Mouse (Mus musculus) CD4-positive, CD25-positive, alpha-beta regulatory T cell, adult 9 weeks (primary cell): ENCODE results near the gene 1700080E11Rik. TPM values are rescaled to one million over a fixed set of nuclear protein-coding genes. Genes with fewer than 3 reads are reported as not detected.

Experiments used
- polyA plus RNA-seq: library from polyadenylated mRNA; unstranded; fragments of 100-300 nt; shearing (Covaris generic); gene quantifications from one replicate; pipeline ENCODE4 v1.2.1, GENCODE M21; 2017

Gene 1700080E11Rik
- polyA plus RNA-seq = not detected

GRCm38 (mm10) chr9:105144992-105145391, at the start of gene 1700080E11Rik:
TSS of gene 1700080E11Rik (minus strand) at chr9:105145092.

GRCm38 (mm10) chr9:105131253-105132001, 13.5 kb downstream of the 1700080E11Rik start, which contains the start of gene Nudt16:
TSS of gene Nudt16 (minus strand) at chr9:105131824.

Other genes starting within 250 kb of the 1700080E11Rik start
- 30.6 TPM for gene Mrpl3, start 91.9 kb downstream of the 1700080E11Rik start, polyA plus RNA-seq
- 15.5 TPM for gene Nudt16, start 13.3 kb downstream of the 1700080E11Rik start, polyA plus RNA-seq